Mouse (Mus musculus): ENCODE results near the gene Gm13275.
"Not testable (repeated sequence)": the region's sequence is repeated elsewhere in the genome, so short reads cannot be mapped to it uniquely, and the experiment has no call there.

Gene Gm13275

GRCm38 (mm10) chr4:88793936-88794675 is at the start of gene Gm13275:
Gm13275 (plus strand) TSS chr4:88794487.
- peak; percentile 47 to 79 for DNase-seq (ENCODE audit: low spot score in 2 of 2)

DNA sequence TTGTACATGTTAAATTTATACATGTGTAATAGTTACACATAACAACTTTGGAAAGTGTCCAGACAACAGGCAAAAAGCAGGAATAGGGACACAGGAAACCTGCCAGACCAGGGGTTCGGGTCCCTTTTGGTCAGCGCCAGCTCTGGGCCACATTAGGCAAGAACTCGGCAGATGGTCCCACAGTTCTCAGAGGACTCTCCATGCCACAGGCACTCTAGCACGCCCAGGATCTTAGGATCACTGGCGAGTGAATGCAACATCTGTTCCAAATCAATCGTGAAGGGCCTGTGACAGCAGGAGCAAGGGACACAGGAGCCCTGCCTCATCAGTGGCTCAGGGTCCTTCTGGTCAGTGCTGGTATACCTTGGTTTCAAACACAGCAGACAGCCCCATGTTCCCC is 44.4 kb upstream of the Gm13275 start:
- DNase-seq (ENCODE audit: low spot score in 2 of 2) = no peak

DNA sequence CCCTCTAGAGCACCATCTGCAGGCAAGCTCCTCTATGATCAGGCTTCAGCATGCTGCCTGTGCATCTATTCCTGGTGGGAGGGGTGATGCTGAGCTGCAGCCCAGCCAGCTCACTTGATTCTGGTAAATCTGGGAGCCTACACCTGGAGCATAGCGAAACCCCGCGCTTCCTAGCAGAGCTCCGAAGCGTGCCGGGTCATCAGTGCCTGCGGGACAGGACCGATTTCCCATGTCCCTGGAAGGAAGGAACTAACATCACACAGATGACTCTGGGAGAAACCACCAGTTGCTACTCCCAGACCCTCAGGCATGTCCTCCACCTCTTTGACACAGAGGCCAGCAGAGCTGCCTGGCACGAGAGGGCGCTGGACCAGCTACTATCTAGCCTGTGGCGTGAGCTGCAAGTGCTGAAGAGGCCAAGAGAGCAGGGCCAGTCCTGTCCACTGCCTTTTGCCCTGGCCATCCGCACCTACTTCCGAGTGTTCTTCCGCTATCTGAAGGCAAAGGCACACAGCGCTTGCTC is 39.4 kb upstream of the Gm13275 start, which contains the start of gene Gm13271:
Gene Gm13271, plus strand, starts transcription at position 51 of the 523 bp plus-strand sequence.
- DNase-seq (ENCODE audit: low spot score in 2 of 2) = peak; percentile 58 to 74

GRCm38 (mm10) chr4:88756581-88757513 is 37.4 kb upstream of the Gm13275 start:
- not testable (repeated sequence) for DNase-seq (ENCODE audit: low spot score in 2 of 2)

DNA sequence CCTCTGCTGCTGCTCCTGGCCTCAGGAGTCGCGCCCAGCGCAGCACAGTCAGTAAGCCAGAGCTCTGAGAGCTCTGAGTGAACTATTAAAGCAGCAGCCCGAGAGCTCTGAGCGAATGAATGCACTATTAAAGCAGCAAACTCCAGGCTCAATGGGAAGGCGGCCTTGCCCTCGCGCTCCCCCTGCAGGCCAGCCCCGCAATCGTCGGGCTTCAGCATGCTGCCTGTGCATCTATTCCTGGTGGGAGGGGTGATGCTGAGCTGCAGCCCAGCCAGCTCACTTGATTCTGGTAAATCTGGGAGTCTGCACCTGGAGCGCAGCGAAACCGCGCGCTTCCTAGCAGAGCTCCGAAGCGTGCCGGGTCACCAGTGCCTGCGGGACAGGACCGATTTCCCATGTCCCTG is 36.7 kb upstream of the Gm13275 start:
- peak; percentile 83 to 88 for DNase-seq (ENCODE audit: low spot score in 2 of 2)

- not testable (repeated sequence) for DNase-seq (ENCODE audit: low spot score in 2 of 2)
Observed at GRCm38 (mm10) chr4:88758751-88759150, 35.5 kb upstream of the Gm13275 start.

DNA sequence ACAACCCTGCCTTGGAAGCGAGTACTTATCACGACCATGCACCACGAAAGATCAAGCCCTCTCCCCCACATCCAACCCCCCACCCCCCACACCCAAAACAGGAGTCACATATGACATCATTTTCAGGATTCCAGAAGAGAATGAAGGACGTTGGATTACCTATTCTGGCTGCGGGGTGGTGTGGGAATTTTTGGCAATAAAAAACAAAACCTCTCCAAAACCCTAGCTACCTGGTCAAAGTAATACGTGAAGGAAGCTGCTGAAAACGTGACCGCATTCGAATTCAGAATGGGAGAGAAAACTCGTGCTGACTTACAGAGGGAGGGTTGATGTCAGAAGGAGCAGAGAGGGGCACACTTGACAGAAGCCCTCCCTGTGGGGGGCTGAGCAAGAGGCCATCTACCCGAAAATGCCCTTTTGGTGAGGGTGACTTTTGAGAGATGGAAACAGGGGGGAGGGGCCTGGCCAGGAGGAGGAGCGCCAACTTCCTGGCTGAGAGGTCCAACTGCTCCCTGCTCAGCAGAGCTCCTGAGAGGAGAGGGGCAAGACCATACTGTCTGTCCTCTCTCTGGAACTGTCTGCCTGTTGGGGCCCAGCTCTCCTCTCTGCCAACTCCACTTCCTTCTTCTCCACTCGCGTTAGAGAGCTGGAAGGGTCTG is 34.5 kb upstream of the Gm13275 start, which contains the start of gene Gm13283:
Gene Gm13283, plus strand, starts transcription at position 510 of the 659 bp plus-strand sequence.
- DNase-seq (ENCODE audit: low spot score in 2 of 2) = peak; percentile 24 to 39

- DNase-seq (ENCODE audit: low spot score in 2 of 2) = peak; percentile 44 to 63
Observed at GRCm38 (mm10) chr4:88760431-88760830, 33.9 kb upstream of the Gm13275 start.

DNA sequence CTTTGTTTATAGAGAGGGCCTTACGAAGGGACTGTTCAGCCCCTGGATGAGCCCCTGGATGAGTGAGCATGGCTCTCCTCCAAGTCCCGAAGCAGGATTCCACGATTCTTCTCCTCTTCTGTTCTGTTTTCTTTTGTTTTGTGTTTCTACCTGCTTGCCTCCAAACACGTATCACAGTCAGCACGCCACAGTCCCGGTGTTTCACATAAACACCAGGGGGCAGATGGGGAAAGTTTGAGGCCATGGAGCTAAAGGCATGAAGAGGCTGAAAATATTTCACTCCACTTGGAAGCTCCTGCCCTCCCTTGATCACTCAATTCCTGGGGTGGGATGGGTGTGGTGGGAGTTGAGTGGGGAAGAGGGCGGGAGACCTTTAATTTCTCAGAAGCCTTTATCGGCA is 32.5 kb upstream of the Gm13275 start:
- DNase-seq (ENCODE audit: low spot score in 2 of 2) = peak; percentile 72 to 73

- DNase-seq (ENCODE audit: low spot score in 2 of 2) = not testable (repeated sequence)
Observed at GRCm38 (mm10) chr4:88762341-88762740, 31.9 kb upstream of the Gm13275 start.

DNA sequence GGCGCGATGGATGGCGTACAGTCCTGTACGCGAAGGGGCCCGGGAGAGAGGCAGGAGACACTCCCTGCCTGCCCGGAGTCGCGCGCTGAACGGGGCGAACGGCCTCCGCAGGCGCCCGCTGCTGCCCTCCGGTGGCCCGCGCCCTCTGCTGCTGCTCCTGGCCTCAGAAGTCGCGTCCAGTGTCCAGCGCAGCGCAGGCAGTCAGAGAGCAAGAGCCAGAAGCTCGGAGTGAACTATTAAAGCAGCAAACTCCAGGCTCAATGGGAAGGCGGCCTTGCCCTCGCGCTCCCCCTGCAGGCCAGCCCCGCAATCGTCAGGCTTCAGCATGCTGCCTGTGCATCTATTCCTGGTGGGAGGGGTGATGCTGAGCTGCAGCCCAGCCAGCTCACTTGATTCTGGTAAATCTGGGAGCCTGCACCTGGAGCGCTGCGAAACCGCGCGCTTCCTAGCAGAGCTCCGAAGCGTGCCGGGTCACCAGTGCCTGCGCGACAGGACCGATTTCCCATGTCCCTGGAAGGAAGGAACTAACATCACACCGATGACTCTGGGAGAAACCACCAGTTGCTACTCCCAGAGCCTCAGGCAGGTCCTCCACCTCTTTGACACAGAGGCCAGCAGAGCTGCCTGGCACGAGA is 30.8 kb upstream of the Gm13275 start:
- peak; percentile 12 to 27 for DNase-seq (ENCODE audit: low spot score in 2 of 2)

DNA sequence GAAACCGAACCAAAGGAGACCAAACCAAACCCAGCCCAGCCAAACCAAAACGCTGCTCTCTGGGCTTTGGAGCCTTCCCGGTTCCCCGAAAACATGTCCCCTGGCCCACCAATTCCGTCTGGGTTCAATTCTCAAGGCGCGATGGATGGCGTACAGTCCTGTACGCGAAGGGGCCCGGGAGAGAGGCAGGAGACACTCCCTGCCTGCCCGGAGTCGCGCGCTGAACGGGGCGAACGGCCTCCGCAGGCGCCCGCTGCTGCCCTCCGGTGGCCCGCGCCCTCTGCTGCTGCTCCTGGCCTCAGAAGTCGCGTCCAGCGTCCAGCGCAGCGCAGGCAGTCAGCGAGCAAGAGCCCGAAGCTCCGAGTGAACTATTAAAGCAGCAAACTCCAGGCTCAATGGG is 20.8 kb upstream of the Gm13275 start, which contains the start of gene Gm13290:
Gene Gm13290, plus strand, starts transcription at position 301 of the 400 bp plus-strand sequence.
- DNase-seq (ENCODE audit: low spot score in 2 of 2) = not testable (repeated sequence)

DNA sequence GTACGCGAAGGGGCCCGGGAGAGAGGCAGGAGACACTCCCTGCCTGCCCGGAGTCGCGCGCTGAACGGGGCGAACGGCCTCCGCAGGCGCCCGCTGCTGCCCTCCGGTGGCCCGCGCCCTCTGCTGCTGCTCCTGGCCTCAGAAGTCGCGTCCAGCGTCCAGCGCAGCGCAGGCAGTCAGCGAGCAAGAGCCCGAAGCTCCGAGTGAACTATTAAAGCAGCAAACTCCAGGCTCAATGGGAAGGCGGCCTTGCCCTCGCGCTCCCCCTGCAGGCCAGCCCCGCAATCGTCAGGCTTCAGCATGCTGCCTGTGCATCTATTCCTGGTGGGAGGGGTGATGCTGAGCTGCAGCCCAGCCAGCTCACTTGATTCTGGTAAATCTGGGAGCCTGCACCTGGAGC is 17.7 kb upstream of the Gm13275 start, which contains the start of gene Gm13289:
Gene Gm13289, plus strand, starts transcription at position 301 of the 400 bp plus-strand sequence.
- DNase-seq (ENCODE audit: low spot score in 2 of 2) = not testable (repeated sequence)

GRCm38 (mm10) chr4:88779550-88779949 is 14.7 kb upstream of the Gm13275 start, which contains the start of gene Gm13272:
Gm13272 (plus strand) TSS chr4:88779850.
- DNase-seq (ENCODE audit: low spot score in 2 of 2) = not testable (repeated sequence)

- not testable (repeated sequence) for DNase-seq (ENCODE audit: low spot score in 2 of 2)
Observed at GRCm38 (mm10) chr4:88780320-88780719, 14.0 kb upstream of the Gm13275 start.

DNA sequence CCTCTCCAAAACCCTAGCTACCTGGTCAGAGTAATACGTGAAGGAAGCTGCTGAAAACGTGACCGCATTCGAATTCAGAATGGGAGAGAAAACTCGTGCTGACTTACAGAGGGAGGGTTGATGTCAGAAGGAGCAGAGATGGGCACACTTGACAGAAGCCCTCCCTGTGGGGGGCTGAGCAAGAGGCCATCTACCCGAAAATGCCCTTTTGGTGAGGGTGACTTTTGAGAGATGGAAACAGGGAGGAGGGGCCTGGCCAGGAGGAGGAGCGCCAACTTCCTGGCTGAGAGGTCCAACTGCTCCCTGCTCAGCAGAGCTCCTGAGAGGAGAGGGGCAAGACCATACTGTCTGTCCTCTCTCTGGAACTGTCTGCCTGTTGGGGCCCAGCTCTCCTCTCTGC is 12.5 kb upstream of the Gm13275 start, which contains the start of gene Ifnz:
Gene Ifnz, plus strand, starts transcription at position 301 of the 400 bp plus-strand sequence.
- DNase-seq (ENCODE audit: low spot score in 2 of 2) = not testable (repeated sequence)

GRCm38 (mm10) chr4:88782335-88782734 is 12.0 kb upstream of the Gm13275 start:
- not testable (repeated sequence) for DNase-seq (ENCODE audit: low spot score in 2 of 2)

DNA sequence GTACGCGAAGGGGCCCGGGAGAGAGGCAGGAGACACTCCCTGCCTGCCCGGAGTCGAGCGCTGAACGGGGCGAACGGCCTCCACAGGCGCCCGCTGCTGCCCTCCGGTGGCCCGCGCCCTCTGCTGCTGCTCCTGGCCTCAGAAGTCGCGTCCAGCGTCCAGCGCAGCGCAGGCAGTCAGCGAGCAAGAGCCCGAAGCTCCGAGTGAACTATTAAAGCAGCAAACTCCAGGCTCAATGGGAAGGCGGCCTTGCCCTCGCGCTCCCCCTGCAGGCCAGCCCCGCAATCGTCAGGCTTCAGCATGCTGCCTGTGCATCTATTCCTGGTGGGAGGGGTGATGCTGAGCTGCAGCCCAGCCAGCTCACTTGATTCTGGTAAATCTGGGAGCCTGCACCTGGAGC is 8.9 kb upstream of the Gm13275 start, which contains the start of gene Gm13276:
Gene Gm13276, plus strand, starts transcription at position 301 of the 400 bp plus-strand sequence.
- not testable (repeated sequence) for DNase-seq (ENCODE audit: low spot score in 2 of 2)

DNA sequence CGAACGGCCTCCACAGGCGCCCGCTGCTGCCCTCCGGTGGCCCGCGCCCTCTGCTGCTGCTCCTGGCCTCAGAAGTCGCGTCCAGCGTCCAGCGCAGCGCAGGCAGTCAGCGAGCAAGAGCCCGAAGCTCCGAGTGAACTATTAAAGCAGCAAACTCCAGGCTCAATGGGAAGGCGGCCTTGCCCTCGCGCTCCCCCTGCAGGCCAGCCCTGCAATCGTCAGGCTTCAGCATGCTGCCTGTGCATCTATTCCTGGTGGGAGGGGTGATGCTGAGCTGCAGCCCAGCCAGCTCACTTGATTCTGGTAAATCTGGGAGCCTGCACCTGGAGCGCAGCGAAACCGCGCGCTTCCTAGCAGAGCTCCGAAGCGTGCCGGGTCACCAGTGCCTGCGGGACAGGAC is 5.9 kb upstream of the Gm13275 start, which contains the start of gene Gm13277:
Gene Gm13277, plus strand, starts transcription at position 231 of the 400 bp plus-strand sequence.
- DNase-seq (ENCODE audit: low spot score in 2 of 2) = peak; percentile 17 to 69

GRCm38 (mm10) chr4:88791250-88791649 is 3.0 kb upstream of the Gm13275 start, which contains the start of gene Gm13278:
Gm13278 (plus strand) TSS chr4:88791550.
- DNase-seq (ENCODE audit: low spot score in 2 of 2) = not testable (repeated sequence)

Data from spleen, postnatal 10 days (tissue).